Mouse (Mus musculus) megakaryocyte-erythroid progenitor cell, adult 5-6 weeks (primary cell): Measurements from ENCODE around the gene Vgf. TPM values are rescaled to one million over a fixed set of nuclear protein-coding genes. Genes with fewer than 3 reads are reported as not detected.

Experiments used
- ATAC-seq: replicated peaks from 2 replicates; pipeline ENCODE4 v1.8.0; 2016; ENCODE audit warnings: mild to moderate bottlenecking, inconsistent platforms; ENCODE audit not compliant: severe bottlenecking, poor library complexity, low FRiP score, low TSS enrichment
- total RNA-seq, 2 experiments: library from RNA; stranded (forward) in 1 of 2; stranded (reverse) in 1 of 2; fragments of 200-1000, 215-1000 nt in 1 of 2; fragments of >200 nt in 1 of 2; fragmentation: Nextera tagmentation in 1 of 2; gene quantifications; 2 replicates each; pipeline ENCODE4 v1.2.3; 2014 to 2017

Vgf gene
- total RNA-seq (2014; fragmentation: Nextera tagmentation) = not detected in 2 replicates
- 0.27 and 0.47 TPM in 2 replicates for total RNA-seq (2017)

GRCm38 (mm10) chr5:137026092-137026491 is at the start of gene Vgf:
Vgf (plus strand) TSS chr5:137026392.
- no peak for ATAC-seq

GRCm38 (mm10) chr5:136977769-136978168 is 48.4 kb upstream of the Vgf start:
- no peak for ATAC-seq

GRCm38 (mm10) chr5:136979762-136980161 is 46.4 kb upstream of the Vgf start:
- ATAC-seq = no peak

- no peak for ATAC-seq
Measured at GRCm38 (mm10) chr5:136980974-136981373, 45.2 kb upstream of the Vgf start.

GRCm38 (mm10) chr5:136982338-136982930 is 43.8 kb upstream of the Vgf start:
- ATAC-seq = no peak

- no peak for ATAC-seq
Measured at GRCm38 (mm10) chr5:136984828-136985227, 41.4 kb upstream of the Vgf start.

- peak; percentile 89 for ATAC-seq
Measured at GRCm38 (mm10) chr5:136986695-136987137, 39.5 kb upstream of the Vgf start, which contains the start of gene Plod3. Plod3 (plus strand) TSS chr5:136987019.

GRCm38 (mm10) chr5:136987138-136987933 is 38.9 kb upstream of the Vgf start:
- peak; percentile 39; the same call in 1 of the 2 replicates for ATAC-seq

GRCm38 (mm10) chr5:136987934-136988271 is 38.3 kb upstream of the Vgf start, which contains the start of gene Znhit1:
Znhit1 (minus strand) TSS chr5:136988021.
- 0 out of 2 replicates have a peak, but pooled peaks have one; percentile 10 for ATAC-seq

GRCm38 (mm10) chr5:136988420-136988819 is 37.8 kb upstream of the Vgf start:
- ATAC-seq = no peak

GRCm38 (mm10) chr5:136989801-136990200 is 36.4 kb upstream of the Vgf start:
- no peak for ATAC-seq

GRCm38 (mm10) chr5:136999449-136999848 is 26.7 kb upstream of the Vgf start:
- no peak for ATAC-seq

- no peak for ATAC-seq
Measured at GRCm38 (mm10) chr5:137000612-137001011, 25.6 kb upstream of the Vgf start.

- no peak for ATAC-seq
Measured at GRCm38 (mm10) chr5:137007276-137007675, 18.9 kb upstream of the Vgf start.

GRCm38 (mm10) chr5:137009988-137010387 is 16.2 kb upstream of the Vgf start:
- peak; percentile 64; the same call in 1 of the 2 replicates for ATAC-seq

GRCm38 (mm10) chr5:137012401-137012950 is 13.7 kb upstream of the Vgf start:
- no peak for ATAC-seq

- ATAC-seq = no peak
Measured at GRCm38 (mm10) chr5:137015913-137016312, 10.3 kb upstream of the Vgf start.

GRCm38 (mm10) chr5:137024318-137024717 is 1.9 kb upstream of the Vgf start:
- no peak for ATAC-seq

- peak; percentile 61 for ATAC-seq
Measured at GRCm38 (mm10) chr5:137025132-137025531, 1.1 kb upstream of the Vgf start.

GRCm38 (mm10) chr5:137028561-137029272 is 2.5 kb downstream of the Vgf start:
- ATAC-seq = no peak
